Mouse (Mus musculus): ENCODE data around the gene Defa36.
"Not testable (repeated sequence)": the region's sequence is repeated elsewhere in the genome, so short reads cannot be mapped to it uniquely, and the experiment has no call there.

DNA sequence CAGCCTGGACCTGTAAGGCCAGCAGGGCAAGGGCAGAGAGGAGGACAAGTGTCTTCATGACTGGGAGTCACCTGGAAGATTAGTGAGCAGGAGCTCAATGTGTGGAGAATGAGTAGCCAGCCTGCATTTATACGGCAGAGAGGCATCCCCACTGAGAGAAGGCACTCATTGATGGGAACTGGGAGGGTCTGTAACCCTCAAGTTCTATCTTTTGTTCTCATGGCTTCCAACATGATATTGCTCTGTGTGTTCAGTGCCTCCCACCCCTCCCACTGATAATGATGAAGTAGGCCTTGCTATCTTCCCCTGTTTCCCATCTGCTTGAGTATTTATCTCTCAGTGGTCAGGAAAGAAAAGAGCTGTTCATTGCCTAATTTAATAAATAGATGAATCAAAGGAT, 29.2 kb downstream of the Defa36 start, which contains the start of gene Gm7849:
- not testable (repeated sequence) for TF ChIP-seq CTCF, EP300 (IDR thresholded peaks at IDR 0.05; ENCODE audit: low read depth)

Measured in liver, postnatal 0 days (tissue).